Mouse (Mus musculus) liver, adult 2 months (tissue): ENCODE results near the gene Hist1h4d. TPM values are rescaled to one million over a fixed set of nuclear protein-coding genes. Genes with fewer than 3 reads are reported as not detected.
"Not testable (repeated sequence)": the region's sequence is repeated elsewhere in the genome, so short reads cannot be mapped to it uniquely, and the experiment has no call there.

ENCODE experiments used
- DNase-seq: peaks from one replicate; pipeline ENCODE4 v3.0.0-alpha.2; 2011; ENCODE audit warnings: low read depth, low spot score; ENCODE audit errors: extremely low read depth
- H3K27ac ChIP-seq: fragments of 200-500 bp; replicated peaks from 2 replicates; pipeline ENCODE4 v1.5.1; 2012; ENCODE audit warnings: low read depth, mild to moderate bottlenecking, control low read depth, inconsistent platforms, low read length; ENCODE audit not compliant: insufficient read depth
- H3K27me3 ChIP-seq: fragments of 200-500 bp; 2 replicates; pipeline ENCODE4 v1.6.1; 2012; ENCODE audit warnings: mild to moderate bottlenecking, moderate library complexity, low read length, inconsistent platforms; ENCODE audit not compliant: control insufficient read depth, insufficient read depth
- H3K36me3 ChIP-seq: fragments of 200-500 bp; 2 replicates; pipeline ENCODE4 v1.6.1; 2012; ENCODE audit warnings: low read length, inconsistent platforms; ENCODE audit not compliant: control insufficient read depth, insufficient read depth
- H3K4me1 ChIP-seq: fragments of 200-500 bp; 2 replicates; pipeline ENCODE4 v1.6.1; 2011; ENCODE audit warnings: low read length; ENCODE audit not compliant: control insufficient read depth, insufficient read depth
- H3K4me3 ChIP-seq: fragments of 200-500 bp; 2 replicates; pipeline ENCODE4 v1.5.1; 2011; ENCODE audit warnings: low read depth, mild to moderate bottlenecking, control low read depth, low read length, moderate library complexity; ENCODE audit not compliant: insufficient read depth
- H3K79me2 ChIP-seq: fragments of 200-500 bp; 2 replicates; pipeline ENCODE4 v1.6.1; 2012; ENCODE audit warnings: inconsistent platforms, mild to moderate bottlenecking, low read length, moderate library complexity; ENCODE audit not compliant: control insufficient read depth, insufficient read depth
- H3K9ac ChIP-seq: fragments of 200-500 bp; 2 replicates; pipeline ENCODE4 v1.6.1; 2012; ENCODE audit warnings: low read depth, mild to moderate bottlenecking, control low read depth, inconsistent platforms, low read length
- CTCF ChIP-seq: fragments of 200-500 bp; IDR thresholded peaks from 2 replicates; pipeline ENCODE4 v1.5.1; 2011; ENCODE audit warnings: low read depth, low read length, control low read depth
- POLR2A ChIP-seq: fragments of 200-500 bp; IDR thresholded peaks from 2 replicates; pipeline ENCODE4 v1.6.1; 2011; ENCODE audit warnings: low read length, control low read depth; ENCODE audit not compliant: insufficient read depth; ENCODE audit errors: extremely low read depth
- WGBS: fragments of 180-500 bp; shearing (Covaris S2); methylation state at CpG from one replicate; pipeline ENCODE4 v1.1.7; 2018; 5-methylcytosine and 5-hydroxymethylcytosine counted together
- polyA plus RNA-seq: library from polyadenylated mRNA; depleted of rRNA; stranded (reverse); fragments of >200 nt; gene quantifications from 2 replicates; pipeline ENCODE4 v1.2.3, GENCODE M21; 2012
- total RNA-seq: library from RNA; depleted of rRNA; stranded (reverse); fragments of >200 nt; gene quantifications from 2 replicates; pipeline ENCODE4 v1.2.3, GENCODE M21; 2014

Hist1h4d gene
- total and polyA plus RNA-seq, 2 experiments, result 2.1 to 162 TPM

- peak; percentile 99 for DNase-seq
- WGBS, result under 1% methylated on average over 42 of the region's 42 CpGs
- Histone ChIP-seq H3K9ac (peak within 1 kb of the TSS; percentile 73), H3K4me3 (peak within 1 kb of the TSS; percentile 69), H3K27ac (peak within 1 kb of the TSS; percentile 42)
- H3K27me3 ChIP-seq, H3K36me3 ChIP-seq, H3K4me1 ChIP-seq, H3K79me2 ChIP-seq: not testable (repeated sequence)
- TF ChIP-seq POLR2A, result 0 out of 2 replicates have a peak, but pooled peaks have one; percentile 28
Observed at GRCm38 (mm10) chr13:23542999-23543607, 38.3 kb upstream of the Hist1h4d start, which contains the start of gene Hist1h2bh. TSS of gene Hist1h2bh (minus strand) at chr13:23543392.

- Histone ChIP-seq H3K79me2 (no peaks in the 10 kb centered on the region), H3K4me1 (peaks cover 1% of the 10 kb centered on the region; the same call in 1 of the 2 replicates), H3K4me3 (peak within 1 kb of the TSS; percentile 72), H3K9ac (peak within 1 kb of the TSS; percentile 73), H3K27me3 (no peaks in the 10 kb centered on the region), H3K27ac (peak within 1 kb of the TSS; percentile 42), H3K36me3 (no peaks in the 10 kb centered on the region)
- TF ChIP-seq POLR2A (peak; percentile 81), CTCF (no peak)
- under 1% methylated on average over 34 of the region's 45 CpGs for WGBS
- DNase-seq, result peak; percentile 97
Observed at GRCm38 (mm10) chr13:23543965-23544786, 37.2 kb upstream of the Hist1h4d start, which contains the start of gene Hist1h3f. TSS of gene Hist1h3f (plus strand) at chr13:23544052.

- DNase-seq, H3K27ac ChIP-seq, H3K27me3 ChIP-seq, H3K4me1 ChIP-seq, H3K79me2 ChIP-seq, H3K36me3 ChIP-seq: not testable (repeated sequence)
- Histone ChIP-seq H3K4me3 (peak overlapping the region; percentile 72), H3K9ac (0 out of 2 replicates have a peak overlapping the region, but pooled peaks have one; percentile 54)
- WGBS, result 0% methylated on average over 11 of the region's 14 CpGs
Observed at GRCm38 (mm10) chr13:23544787-23545120, 36.6 kb upstream of the Hist1h4d start.

- 87% methylated on average over 5 of the region's 5 CpGs for WGBS
- no peak for TF ChIP-seq CTCF
- TF ChIP-seq POLR2A, result no peak
- no peak overlapping the region for H3K27ac ChIP-seq
Observed at GRCm38 (mm10) chr13:23546694-23547093, 34.7 kb upstream of the Hist1h4d start.

GRCm38 (mm10) chr13:23550761-23551145 lies 30.6 kb upstream of the Hist1h4d start:
- H3K4me1 ChIP-seq, result no peaks in the 10 kb centered on the region; the same call in 1 of the 2 replicates
- H3K9ac ChIP-seq, result no peak overlapping the region
- TF ChIP-seq POLR2A, result no peak
- no peak for TF ChIP-seq CTCF

More at GRCm38 (mm10) chr13:23546694-23547093, 34.7 kb upstream of the Hist1h4d start:
- Histone ChIP-seq H3K79me2 (no peaks in the 10 kb centered on the region), H3K4me3 (no peak overlapping the region), H3K36me3 (no peaks in the 10 kb centered on the region), H3K4me1 (peaks cover 1% of the 10 kb centered on the region; the same call in 1 of the 2 replicates), H3K27me3 (no peaks in the 10 kb centered on the region), H3K9ac (no peak overlapping the region)
- DNase-seq, result no peak

More at GRCm38 (mm10) chr13:23550761-23551145, 30.6 kb upstream of the Hist1h4d start:
- no peak overlapping the region for H3K27ac ChIP-seq
- H3K79me2 ChIP-seq, result no peaks in the 10 kb centered on the region
- 11% methylated on average over 3 of the region's 3 CpGs for WGBS
- DNase-seq, result peak; percentile 23
- no peaks in the 10 kb centered on the region for H3K27me3 ChIP-seq
- no peaks in the 10 kb centered on the region for H3K36me3 ChIP-seq
- peak overlapping the region; percentile 63; the same call in 1 of the 2 replicates for H3K4me3 ChIP-seq
